Mouse (Mus musculus): ENCODE measurements around the gene Vgll4. TPM values are rescaled to one million over a fixed set of nuclear protein-coding genes. Genes with fewer than 3 reads are reported as not detected.
"Not testable (repeated sequence)": the region's sequence is repeated elsewhere in the genome, so short reads cannot be mapped to it uniquely, and the experiment has no call there.

Gene Vgll4
- polyA plus RNA-seq, 1 experiment from 2014 or later = 10.4 TPM

DNA sequence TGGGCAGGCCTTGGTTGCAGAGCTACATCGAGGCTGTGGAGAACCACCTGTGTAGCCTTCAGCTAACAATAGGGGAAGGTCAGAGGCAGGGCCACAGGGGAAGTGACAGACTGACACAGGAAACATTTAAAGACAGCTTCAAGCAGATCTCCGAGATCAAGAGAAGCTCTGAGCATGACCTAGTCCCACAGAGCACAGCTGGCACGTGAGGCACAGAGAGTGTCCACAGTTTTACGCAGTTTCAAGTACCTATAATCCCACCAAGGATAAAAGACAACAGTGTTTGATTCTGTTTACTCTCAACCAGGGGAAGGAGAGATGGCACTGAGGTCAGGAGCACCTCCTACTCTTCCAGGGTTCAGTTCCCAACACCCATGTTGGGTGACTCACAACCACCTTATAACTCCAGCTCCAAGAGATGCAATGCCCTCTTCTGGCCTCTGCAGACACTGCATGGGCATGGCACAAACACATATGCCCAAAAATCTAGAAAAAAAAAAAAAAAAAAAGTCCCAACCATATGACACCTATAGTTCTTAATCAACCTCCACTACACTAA, 75.2 kb downstream of the Vgll4 start:
- H3K4me3 ChIP-seq (ENCODE audit: inconsistent target) = no peak overlapping the region
- H3K36me3 ChIP-seq (ENCODE audit: inconsistent target) = no peaks in the 10 kb centered on the region
- 24% methylated on average over 4 of the region's 4 CpGs for WGBS (ENCODE audit: missing documents)
- peak overlapping the region; percentile 68 for H3K27ac ChIP-seq
- peaks cover 81% of the 10 kb centered on the region for H3K79me2 ChIP-seq (ENCODE audit: inconsistent target)

DNA sequence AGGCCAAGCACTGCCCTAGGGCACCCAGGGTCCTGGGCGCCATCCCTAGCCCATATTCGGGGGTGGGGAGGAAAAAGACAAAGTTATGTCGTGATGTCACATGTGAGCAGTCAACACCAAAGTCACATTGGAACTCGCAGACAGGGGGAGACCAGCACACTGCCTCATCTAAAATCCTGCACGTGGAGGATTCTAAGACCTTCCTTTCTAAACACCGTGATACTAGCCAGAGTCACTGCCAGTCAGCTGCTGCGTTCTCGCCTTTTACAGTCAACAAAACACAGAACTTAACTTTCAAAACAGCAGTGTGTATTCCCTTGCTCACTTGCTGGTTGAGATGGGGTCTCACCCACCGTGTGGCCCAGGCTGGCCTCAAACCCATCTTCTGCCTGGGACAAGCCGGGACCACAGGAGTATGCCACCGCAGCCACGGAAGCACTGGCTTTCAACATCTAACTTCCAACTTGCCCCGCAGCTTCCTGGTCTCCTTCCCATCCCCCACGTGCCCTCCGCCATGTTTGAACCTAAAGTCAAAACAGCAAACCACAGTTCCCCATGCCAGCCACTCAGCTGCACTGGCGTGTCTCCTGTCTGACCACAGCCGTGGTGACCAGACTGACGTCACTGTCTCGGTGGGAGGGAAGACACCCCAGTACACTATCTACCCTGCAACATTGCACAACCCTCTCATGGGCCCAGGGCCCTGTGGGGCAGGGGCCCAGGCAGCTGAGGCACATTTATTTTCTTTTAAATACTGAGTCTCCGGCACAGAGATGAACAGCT, 76.2 kb downstream of the Vgll4 start:
- no peaks in the 10 kb centered on the region for H3K36me3 ChIP-seq (ENCODE audit: inconsistent target)
- no peak overlapping the region; the same call in 1 of the 2 replicates for H3K4me3 ChIP-seq (ENCODE audit: inconsistent target)
- WGBS (ENCODE audit: missing documents) = 10% methylated on average over 20 of the region's 20 CpGs
- H3K79me2 ChIP-seq (ENCODE audit: inconsistent target) = peaks cover 77% of the 10 kb centered on the region
- peak overlapping the region; percentile 68 for H3K27ac ChIP-seq

DNA sequence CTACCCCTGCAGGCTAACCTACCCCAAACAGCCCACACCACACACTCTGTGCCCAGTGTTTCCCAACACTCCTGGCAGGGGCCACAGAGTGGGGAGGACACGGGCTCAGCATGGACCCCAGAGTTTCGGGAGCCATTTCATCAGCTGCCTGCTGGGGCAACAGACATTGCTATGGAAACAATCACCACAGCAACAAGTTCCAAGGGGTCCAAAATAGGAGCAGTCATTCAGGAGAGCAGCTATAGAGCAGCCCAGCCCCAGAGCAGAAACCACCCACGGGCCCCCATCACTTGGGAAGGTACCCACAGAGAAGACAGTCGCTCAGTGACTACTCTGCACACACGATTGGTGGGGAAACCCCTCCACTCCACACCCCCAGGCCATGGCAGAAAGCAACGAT, 77.4 kb downstream of the Vgll4 start:
- Histone ChIP-seq H3K27ac (no peak overlapping the region), H3K4me3 (ENCODE audit: inconsistent target) (no peak overlapping the region), H3K36me3 (ENCODE audit: inconsistent target) (no peaks in the 10 kb centered on the region), H3K79me2 (ENCODE audit: inconsistent target) (peaks cover 78% of the 10 kb centered on the region)
- 40% methylated on average over 6 of the region's 6 CpGs for WGBS (ENCODE audit: missing documents)

DNA sequence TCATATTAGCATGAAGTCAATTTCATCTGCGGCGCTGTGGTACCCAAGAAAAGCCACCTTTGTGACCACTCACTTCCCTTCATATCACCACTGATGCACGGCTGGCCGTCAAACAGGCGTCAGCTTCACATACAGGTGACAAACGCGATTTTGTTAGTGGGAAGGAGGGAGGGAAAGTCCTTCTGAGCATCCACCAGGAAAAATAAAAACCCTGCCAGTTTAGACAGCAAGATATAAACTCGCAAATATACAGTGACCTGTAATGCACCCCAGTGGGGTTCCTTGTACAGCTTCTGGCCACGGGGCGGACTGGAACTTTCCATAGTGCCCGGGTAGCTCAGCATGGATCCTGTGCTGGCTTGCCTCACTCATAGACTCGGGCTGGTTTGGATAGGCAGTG, 78.0 kb downstream of the Vgll4 start:
- Histone ChIP-seq H3K36me3 (ENCODE audit: inconsistent target) (no peaks in the 10 kb centered on the region), H3K4me3 (ENCODE audit: inconsistent target) (no peak overlapping the region), H3K27ac (no peak overlapping the region), H3K79me2 (ENCODE audit: inconsistent target) (peaks cover 78% of the 10 kb centered on the region)
- WGBS (ENCODE audit: missing documents) = 66% methylated on average over 12 of the region's 12 CpGs

DNA sequence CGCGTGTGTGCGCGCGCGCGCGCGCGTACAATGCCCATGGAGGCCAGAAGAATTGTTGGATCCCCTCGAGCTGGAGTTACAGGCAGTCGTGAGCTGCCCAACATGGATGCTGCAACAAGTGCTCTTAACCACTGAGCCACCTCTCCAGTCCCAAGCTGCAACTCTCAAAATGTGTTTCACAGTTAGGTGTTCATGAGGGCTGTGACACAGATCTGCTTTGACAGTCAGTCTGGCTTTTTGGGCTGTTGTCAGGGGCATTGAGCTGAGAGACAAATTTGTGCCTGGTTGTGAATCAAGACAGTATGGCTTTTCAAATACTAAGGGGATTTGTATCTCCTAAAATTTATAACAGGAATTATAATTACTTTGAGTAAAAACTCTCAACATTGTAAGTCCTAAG, 78.5 kb downstream of the Vgll4 start:
- Histone ChIP-seq H3K27ac (no peak overlapping the region), H3K4me3 (ENCODE audit: inconsistent target) (no peak overlapping the region), H3K36me3 (ENCODE audit: inconsistent target) (no peaks in the 10 kb centered on the region), H3K79me2 (ENCODE audit: inconsistent target) (peaks cover 78% of the 10 kb centered on the region)
- WGBS (ENCODE audit: missing documents) = 92% methylated on average over 12 of the region's 12 CpGs

DNA sequence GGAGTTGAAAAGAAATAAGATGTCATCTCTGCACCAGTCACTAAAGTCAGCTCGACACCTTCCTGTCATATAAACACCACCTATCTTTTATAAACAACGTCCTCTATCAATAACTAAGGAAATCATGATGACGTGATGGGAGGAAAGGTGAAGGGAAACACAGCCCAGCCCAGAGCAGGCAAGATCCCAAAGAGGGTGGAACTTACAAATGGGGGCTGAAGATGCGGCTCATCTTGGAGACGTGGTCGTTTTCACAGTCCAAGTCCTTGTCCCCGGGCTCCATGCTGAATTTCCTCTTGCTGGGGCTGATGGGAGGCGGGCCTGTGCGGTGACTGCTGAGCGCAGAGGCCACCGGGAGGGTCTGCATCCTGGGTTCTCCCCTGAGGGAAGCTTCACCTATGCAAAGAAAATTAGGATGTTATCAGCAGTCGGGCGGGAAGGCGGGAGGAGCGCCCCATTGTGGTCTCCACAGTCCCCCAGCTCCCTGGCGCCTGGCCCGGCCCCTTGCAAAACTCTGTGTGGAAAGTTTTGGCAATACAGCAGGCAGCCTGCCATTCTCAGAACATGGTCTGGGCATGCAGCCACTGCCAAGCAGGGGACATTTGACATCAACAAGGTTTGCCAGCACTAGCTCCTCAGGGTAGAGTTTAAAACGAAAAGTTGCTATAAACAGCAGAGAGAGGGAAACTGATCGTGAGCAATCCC, 79.2 kb downstream of the Vgll4 start:
- Histone ChIP-seq H3K27ac (no peak overlapping the region), H3K36me3 (ENCODE audit: inconsistent target) (no peaks in the 10 kb centered on the region), H3K4me3 (ENCODE audit: inconsistent target) (no peak overlapping the region), H3K79me2 (ENCODE audit: inconsistent target) (peaks cover 78% of the 10 kb centered on the region)
- WGBS (ENCODE audit: missing documents) = 58% methylated on average over 19 of the region's 19 CpGs

DNA sequence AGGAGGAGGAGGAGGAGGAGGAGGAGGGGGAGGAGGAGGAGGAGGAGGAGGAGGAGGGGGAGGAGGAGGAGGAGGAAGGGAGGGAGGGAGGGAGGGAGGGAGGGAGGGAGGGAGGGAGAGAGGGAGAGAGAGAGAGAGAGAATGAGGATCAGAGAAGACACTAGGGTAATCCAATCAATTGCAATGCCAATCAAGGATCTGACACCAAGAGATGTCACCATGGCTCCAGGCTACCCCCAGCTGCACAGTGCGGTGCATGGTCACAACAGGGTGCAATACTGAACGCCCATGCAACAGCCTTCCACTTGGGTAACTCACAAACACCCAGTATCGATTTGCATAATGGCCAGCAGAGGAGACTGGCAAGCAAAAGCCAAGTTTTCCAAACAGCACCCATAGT, 79.8 kb downstream of the Vgll4 start:
- not testable (repeated sequence) for H3K27ac ChIP-seq; H3K4me3 ChIP-seq (ENCODE audit: inconsistent target); H3K36me3 ChIP-seq (ENCODE audit: inconsistent target)
- H3K79me2 ChIP-seq (ENCODE audit: inconsistent target) = peaks cover 78% of the 10 kb centered on the region
- 87% methylated on average over 3 of the region's 3 CpGs for WGBS (ENCODE audit: missing documents)

DNA sequence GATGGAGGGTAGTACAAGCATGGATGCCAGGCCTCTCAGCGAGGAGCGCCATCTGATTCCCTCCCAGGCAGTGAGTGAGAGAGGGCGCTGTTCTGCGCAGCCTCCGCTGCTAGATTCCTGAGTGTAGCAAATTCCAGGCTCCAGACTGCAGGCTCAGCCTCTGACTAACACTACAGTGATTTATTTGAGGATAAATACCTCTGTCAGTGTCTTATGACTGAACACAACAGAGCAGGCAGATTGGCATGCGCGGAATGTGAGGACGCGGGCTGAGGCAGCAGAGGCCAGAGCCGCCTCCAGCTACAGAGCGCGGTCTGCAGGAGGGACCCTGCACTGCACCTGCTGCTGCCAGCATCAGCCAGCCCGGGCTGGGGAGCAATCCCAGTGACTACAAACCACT, 80.9 kb downstream of the Vgll4 start:
- Histone ChIP-seq H3K79me2 (ENCODE audit: inconsistent target) (peaks cover 89% of the 10 kb centered on the region), H3K27ac (no peak overlapping the region), H3K36me3 (ENCODE audit: inconsistent target) (no peaks in the 10 kb centered on the region), H3K4me3 (ENCODE audit: inconsistent target) (no peak overlapping the region)
- 96% methylated on average over 13 of the region's 13 CpGs for WGBS (ENCODE audit: missing documents)

DNA sequence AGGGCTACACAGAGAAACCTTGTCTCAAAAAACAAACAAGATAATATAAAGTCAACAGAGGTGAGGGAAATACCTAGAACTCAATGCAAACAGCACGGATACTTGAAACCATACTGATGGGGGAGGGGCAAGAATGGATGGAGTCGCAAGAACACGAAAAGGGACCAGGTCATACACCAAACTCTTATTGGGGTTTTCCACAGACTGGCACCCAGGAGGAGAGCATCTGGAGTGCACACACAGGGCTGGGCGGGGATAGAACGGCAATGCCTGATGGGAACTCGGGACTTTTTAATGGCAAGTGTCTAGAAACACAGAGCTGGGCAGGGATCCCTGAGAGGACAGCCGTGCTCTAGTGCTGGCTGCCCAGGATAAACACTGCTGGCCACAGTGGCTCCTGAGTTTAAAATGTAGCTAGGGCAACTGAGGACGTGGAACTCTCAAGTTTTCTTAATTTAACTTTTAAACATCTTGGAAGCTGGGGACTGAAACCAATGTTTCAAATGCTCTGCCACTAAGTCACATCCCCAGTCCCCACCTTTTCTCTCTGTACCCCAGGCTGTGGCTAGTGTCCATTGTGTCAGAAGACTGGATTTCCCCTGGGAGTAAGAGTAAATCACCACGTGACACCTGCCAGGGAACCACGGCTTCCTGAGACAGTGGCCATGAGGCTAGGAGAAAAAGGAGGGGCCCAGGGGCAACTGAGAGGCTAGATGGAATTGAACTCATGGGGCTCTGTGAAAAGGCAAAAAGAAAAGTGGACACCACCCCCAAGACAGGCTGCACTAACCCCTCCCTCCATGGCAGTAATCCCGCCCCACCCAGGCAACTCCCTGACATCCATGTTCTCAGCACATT, 83.1 kb downstream of the Vgll4 start:
- WGBS (ENCODE audit: missing documents) = 81% methylated on average over 11 of the region's 11 CpGs
- no peak overlapping the region for H3K4me3 ChIP-seq (ENCODE audit: inconsistent target)
- peaks cover 86% of the 10 kb centered on the region for H3K79me2 ChIP-seq (ENCODE audit: inconsistent target)
- no peaks in the 10 kb centered on the region for H3K36me3 ChIP-seq (ENCODE audit: inconsistent target)
- H3K27ac ChIP-seq = no peak overlapping the region

DNA sequence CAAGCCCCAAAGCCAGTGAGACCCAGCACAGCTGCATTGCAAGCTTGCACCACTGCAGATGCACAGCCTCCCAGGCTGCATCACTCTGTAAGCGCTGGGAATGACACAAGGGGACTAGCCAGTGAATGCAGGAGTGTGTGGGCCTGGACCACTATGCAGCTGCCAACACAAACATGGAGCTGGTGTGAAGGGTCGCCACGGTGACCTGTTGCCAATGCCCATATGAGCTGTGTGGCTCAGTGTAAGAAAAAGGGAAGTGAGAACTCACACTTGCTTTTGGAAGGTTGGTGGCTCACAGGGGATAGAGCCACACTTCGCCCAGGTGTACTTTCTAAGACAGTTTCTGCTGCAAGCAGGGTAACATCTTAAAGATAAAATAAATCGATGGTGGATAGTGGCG, 83.8 kb downstream of the Vgll4 start:
- Histone ChIP-seq H3K79me2 (ENCODE audit: inconsistent target) (peaks cover 86% of the 10 kb centered on the region), H3K36me3 (ENCODE audit: inconsistent target) (no peaks in the 10 kb centered on the region), H3K27ac (no peak overlapping the region), H3K4me3 (ENCODE audit: inconsistent target) (no peak overlapping the region)
- WGBS (ENCODE audit: missing documents) = 64% methylated on average over 6 of the region's 6 CpGs

DNA sequence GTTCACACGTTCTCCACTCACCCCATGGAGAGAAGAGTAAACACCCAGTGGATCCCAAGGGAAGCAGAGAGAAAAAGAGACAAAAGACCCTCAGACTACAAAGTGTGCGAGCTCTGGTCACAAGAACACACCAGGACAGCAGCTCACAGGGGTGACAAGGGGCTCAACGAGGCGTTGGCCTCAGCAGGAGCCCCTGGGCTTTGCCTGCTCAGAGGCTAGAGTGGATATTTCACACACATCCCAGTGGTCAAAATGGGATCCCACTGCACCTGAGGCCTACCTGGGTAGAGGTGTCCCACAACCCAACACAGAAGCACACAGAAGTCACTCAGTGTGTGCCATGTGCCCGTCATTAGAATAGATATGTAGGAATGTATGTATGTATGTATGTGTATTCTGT, 84.7 kb downstream of the Vgll4 start:
- Histone ChIP-seq H3K27ac (no peak overlapping the region), H3K4me3 (ENCODE audit: inconsistent target) (no peak overlapping the region), H3K36me3 (ENCODE audit: inconsistent target) (no peaks in the 10 kb centered on the region), H3K79me2 (ENCODE audit: inconsistent target) (peaks cover 86% of the 10 kb centered on the region)
- WGBS (ENCODE audit: missing documents) = 93% methylated on average over 5 of the region's 5 CpGs

DNA sequence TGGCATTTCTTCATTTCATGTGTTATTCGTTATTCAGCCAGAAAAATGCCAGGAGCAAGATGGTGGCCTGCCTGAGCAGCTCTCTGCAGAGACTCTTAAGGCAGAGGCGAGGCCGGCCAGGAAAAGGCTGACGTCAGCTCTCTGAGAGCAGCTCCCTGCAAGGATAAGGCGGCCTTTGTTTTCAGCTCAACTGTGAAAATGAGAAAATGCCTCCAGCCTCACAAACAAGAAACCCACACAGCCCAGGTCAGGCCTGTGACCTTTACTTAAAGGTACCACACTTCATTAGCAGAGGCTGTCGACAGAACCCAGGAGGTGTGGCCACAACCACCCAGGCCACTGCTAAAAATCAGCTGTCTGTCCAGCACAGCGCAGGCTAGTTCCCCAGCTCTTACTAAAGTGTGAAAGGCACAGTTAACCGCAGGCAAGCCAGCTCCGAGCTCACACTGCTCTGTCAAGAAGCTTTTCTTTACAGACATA, 86.5 kb downstream of the Vgll4 start:
- Histone ChIP-seq H3K36me3 (ENCODE audit: inconsistent target) (no peaks in the 10 kb centered on the region), H3K4me3 (ENCODE audit: inconsistent target) (no peak overlapping the region), H3K27ac (peak overlapping the region; percentile 31), H3K79me2 (ENCODE audit: inconsistent target) (peaks cover 93% of the 10 kb centered on the region)
- WGBS (ENCODE audit: missing documents) = 54% methylated on average over 9 of the region's 9 CpGs

DNA sequence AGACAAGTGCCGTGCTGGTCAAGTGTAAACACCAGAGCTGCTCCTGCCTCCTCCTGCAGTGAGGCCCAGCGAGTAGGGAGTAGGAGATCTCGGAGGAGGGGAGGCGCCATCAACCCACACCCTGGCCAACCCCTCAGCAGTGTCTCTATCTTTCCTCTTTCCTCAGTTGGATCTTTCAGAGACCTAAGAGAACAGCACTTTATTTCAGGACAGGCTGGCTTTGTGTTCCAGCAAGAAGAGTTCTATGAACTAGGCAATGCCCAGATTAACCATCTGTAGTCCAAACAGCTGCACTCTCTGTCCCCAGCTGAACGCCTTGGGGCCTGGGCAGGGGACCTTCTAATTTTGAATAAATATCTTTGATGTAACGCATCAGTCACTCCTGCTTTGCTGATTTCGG, 87.1 kb downstream of the Vgll4 start:
- Histone ChIP-seq H3K4me3 (ENCODE audit: inconsistent target) (no peak overlapping the region), H3K27ac (peak overlapping the region; percentile 31), H3K36me3 (ENCODE audit: inconsistent target) (no peaks in the 10 kb centered on the region), H3K79me2 (ENCODE audit: inconsistent target) (peaks cover 93% of the 10 kb centered on the region)
- WGBS (ENCODE audit: missing documents) = 89% methylated on average over 7 of the region's 7 CpGs

DNA sequence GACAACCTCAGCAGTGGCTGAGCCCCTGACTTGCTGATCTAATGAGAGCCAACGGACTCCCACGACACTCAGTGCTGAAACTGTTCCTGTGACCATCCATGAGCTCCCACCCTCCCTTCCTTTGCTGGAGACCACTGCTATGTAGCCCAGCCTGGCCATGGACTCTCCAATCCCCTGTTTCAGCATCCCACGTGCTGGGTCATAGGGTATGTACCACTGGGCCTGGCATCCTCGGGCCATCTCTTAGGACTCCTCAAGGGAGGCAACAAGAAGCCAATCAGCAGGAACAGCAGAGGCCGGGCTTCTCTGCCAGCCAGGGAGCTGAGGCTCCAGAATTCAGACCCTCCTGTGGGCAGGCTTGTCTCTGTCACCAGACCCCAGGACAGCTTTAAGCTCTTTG, 87.6 kb downstream of the Vgll4 start:
- no peak overlapping the region for H3K4me3 ChIP-seq (ENCODE audit: inconsistent target)
- H3K79me2 ChIP-seq (ENCODE audit: inconsistent target) = peaks cover 93% of the 10 kb centered on the region
- H3K36me3 ChIP-seq (ENCODE audit: inconsistent target) = no peaks in the 10 kb centered on the region
- 95% methylated on average over 5 of the region's 5 CpGs for WGBS (ENCODE audit: missing documents)
- no peak overlapping the region for H3K27ac ChIP-seq

Measured in macrophage (primary cell).